Mouse (Mus musculus) gastrocnemius, postnatal 14 days (tissue): ENCODE measurements around the gene Isl2. TPM values are rescaled to one million over a fixed set of nuclear protein-coding genes. Genes with fewer than 3 reads are reported as not detected.

Experiments used
- DNase-seq: peaks from one replicate; pipeline ENCODE4 v3.0.0; 2021; ENCODE audit warnings: mixed read lengths
- intact Hi-C: fragments of 180-260 bp; cut with DNase I; formaldehyde crosslinking; loops from one replicate; pipeline ENCODE4 v1.15.1; 2025; ENCODE audit warnings: low total_unique reads
- long read RNA-seq, 2 experiments: library from polyadenylated mRNA; stranded (forward); transcript quantifications; one replicate each; pipeline ENCODE4 v2.0.0; 2021
- total RNA-seq, 2 experiments: library from RNA; stranded (reverse); gene quantifications; 2 replicates each; pipeline ENCODE4 v1.2.3; 2021

The Isl2 gene
- not detected for total RNA-seq
- long read RNA-seq, experiment 1 = 0 reads
- long read RNA-seq, experiment 2 = 0 reads

DNA sequence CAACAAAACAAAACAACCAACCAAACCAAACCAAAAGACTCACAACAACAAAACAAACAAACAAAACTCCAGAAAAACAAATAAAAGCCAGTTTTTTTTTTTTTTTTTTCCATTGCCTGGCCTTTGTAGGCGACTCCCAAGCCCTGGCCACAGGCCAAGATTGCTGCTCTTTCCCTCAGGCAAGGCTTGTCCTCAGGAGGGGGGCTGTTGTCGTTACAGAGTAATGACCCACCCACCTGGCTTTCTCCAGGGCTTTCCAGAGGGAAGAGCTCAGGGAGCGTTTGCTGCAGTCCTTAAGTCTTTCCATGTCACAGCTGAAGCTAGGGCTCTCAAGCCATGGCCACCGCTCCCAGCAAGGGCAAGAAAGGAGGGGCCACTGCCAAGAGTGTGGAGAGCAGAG, at the start of gene Isl2:
Gene Isl2 (plus strand): TSS at position 296 of the 400 bp plus-strand sequence.
- DNase-seq = no peak
- intact Hi-C loops = loop anchor here (10.0 kb wide), 2 partner anchors 74 to 386 kb away; no protein-coding TSS in a partner anchor

DNA sequence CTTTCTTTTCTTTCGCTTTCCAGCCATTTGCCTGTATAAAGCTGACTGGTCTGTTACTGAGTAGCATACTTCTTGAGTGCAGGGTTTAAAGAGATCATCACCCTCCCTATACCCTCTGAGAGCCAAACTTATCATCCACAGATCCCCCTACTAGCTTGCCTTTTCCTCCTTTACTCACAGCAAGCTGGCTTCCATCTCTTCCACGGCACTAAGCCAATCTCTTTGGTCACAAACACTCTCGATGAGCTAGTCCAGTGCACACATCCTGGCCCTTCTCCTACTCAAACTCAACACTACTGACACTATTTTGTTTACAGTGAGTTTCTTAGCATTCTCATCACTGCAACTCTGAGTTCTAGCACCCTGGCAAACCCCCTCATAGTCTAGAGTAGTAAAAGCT, 30.6 kb upstream of the Isl2 start:
- DNase-seq = peak; percentile 24
- intact Hi-C loops = no loop called here

DNA sequence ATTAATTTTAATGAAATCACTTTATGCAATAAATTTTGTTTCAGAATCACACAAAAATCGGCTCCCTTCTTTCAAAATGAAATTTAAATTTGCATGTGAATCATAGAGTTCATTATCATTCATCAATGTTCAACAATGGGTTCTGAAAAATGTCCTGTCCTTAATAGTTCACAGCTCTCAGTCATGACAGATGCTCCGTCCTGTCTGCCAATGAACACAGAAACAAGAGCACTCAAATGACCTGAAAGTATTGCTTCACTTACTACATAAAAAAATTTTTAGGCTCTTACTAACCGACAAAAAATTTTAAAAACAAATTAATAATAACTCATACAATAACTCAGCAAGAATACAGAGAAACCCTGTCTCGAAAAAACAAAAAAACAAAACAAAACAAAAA, 29.8 kb upstream of the Isl2 start:
- DNase-seq = no peak
- intact Hi-C loops = no loop called here

DNA sequence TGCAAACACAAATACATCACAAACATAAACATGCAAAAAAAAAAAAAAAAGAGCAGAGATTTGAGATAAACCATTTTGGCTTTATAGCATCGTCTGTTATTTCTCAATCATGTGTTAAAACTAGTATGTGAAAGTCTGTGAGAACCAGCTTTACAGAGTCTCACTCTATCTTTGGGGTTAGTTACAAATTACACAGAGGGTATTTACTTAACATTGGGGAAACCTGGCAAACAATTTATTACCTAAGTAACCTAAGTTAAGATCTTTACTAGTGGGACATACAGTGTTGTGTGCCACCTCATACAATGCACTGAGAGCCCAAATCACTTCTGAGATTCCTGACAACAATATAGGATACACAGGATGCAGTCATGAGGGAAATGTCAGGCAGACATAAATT, 28.7 kb upstream of the Isl2 start:
- intact Hi-C loops = no loop called here

DNA sequence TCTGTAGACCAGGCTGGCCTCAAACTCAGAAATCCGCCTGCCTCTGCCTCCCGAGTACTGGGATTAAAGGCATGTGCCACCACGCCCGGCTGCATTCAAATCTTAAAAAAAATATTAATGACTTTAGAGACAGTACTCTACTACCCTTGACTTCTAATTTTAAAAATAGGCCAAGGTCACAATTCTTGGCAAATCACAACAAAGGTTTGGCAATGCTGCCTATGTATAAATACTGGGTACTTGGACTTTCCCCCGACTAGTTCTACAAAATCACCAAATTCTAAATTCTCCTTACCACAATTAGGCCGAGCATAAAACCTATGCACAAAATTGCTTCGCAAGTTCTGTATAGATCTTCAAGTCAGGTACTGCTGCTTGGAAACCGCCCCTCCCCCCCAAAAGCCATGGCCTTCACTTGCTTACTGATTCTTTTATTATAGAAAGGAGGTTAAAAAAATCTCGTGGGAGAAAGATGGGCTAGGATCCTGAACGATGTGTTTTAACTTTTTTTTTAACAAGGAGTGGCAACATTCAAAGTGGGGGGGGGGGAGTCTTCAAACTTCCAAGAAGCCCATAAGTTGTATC, 27.7 kb upstream of the Isl2 start:
- no peak for DNase-seq
- intact Hi-C loops = no loop called here

More for the DNA sequence above, 28.7 kb upstream of the Isl2 start:
- DNase-seq = no peak

DNA sequence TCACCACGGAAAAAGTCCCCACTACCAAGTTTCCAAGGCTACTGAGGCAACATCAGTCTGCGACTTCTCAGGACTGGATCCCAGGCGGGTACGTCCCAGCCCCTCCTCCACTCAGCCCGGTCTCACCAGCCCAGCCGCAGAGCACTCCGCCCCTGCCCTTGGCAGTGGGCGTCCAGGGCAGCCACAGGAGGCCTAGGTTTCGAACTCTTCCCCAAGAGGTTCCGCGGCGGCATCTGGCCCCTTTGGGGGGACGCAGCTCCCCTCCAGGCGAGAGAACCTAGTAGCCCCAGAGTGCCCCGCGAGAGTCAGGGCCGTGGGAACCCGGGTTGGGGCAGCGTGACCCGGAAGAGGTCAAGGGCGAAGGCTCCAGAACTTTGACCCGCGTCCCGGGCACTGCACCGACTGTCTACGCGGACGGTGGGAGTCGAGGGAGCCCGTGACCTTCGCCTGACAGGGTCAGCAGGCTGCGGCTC, 26.9 kb upstream of the Isl2 start:
- DNase-seq = peak; percentile 66

DNA sequence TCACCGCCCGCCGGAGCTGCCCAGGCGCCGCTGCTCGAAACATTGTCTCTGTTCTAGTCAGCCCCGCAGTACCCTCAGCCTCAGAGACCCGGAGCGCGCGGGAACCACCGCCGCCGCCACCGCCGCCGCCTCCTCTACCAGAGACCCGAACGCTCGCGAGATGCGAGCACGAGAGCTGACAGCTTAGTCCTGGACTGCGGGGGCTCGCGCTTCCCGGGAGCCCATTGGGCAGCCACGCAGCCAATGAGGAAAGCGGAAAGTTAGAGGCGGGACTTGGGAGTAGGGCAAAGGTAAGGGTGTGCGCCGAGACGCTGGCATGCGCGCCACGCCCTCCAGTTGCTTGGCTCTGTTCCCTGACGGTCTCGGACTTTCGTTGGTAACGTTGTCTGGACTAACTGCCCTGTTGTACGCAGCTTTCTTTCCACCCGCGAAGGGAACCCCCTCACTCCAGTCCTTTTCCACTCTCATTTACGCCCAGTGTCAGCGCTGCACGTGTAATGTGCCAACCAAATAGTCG, 26.4 kb upstream of the Isl2 start, which contains the start of gene Etfa:
Gene Etfa (minus strand): TSS at position 217 of the 517 bp plus-strand sequence.
- intact Hi-C loops = no loop called here
- peak; percentile 95 for DNase-seq

More for the DNA sequence above, 26.9 kb upstream of the Isl2 start:
- intact Hi-C loops = no loop called here

DNA sequence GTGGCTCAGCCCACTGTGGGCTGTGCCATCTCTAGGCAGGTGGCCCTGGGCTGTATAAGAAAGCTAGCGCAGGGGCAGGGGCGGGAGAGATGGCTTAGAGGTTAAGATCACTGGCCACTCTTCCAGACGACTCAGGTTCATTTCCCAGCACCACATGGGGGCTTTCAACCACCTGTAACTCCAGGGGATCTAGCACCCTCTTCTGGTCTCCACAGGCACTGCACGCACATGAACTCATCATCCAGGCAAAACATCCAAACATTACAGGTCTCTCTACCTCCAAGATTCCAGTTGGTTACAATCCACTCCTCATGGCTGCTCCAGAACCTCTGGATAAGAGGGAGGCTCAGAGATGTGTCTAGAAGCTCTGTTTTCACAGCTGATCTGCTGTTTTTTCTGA, 12.8 kb upstream of the Isl2 start:
- DNase-seq = no peak
- intact Hi-C loops = no loop called here

DNA sequence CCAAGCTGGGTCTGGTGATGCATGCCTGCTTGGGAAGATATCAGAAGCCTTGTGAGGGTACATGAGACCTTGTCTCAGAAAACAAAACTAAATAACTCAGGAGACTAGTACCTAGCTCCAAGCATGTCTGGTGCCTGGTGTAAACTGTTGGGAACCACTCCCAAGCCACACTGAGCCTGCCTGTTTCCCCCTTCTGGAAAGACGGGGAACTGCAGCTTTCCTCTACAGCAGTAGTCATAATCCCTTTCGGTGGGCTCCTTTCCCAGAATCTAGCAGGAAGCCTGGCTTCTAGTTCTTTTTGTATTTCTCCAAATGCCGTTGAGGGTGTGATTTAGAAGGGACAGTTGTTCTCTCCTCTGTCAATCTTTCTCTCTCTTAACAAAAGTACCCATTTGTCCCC, 2.6 kb upstream of the Isl2 start:
- peak; percentile 63 for DNase-seq
- intact Hi-C loops = loop anchor here (10.0 kb wide), 2 partner anchors 71 to 389 kb away; no protein-coding TSS in a partner anchor

DNA sequence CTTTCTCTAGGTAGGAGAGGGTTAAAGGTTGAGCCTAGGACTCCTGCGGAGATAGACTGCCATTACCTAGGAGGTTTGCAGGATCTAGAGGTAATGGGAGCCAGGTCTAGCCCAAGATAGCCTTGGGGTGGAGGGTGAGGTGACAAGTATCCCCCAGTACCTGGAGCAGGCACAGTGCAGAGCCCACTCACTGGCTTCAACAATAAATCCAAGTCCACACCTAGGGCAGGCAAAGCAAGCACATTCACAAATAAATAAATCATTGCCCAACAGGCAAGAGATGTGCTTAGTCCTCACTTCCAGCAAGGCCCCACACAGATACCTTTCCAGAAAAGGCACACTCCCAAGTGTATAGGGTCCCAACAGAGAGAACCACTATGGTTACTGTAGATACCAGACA, 534 bp downstream of the Isl2 start:
- intact Hi-C loops = loop anchor here (10.0 kb wide), 2 partner anchors 74 to 386 kb away; no protein-coding TSS in a partner anchor
- DNase-seq = no peak

DNA sequence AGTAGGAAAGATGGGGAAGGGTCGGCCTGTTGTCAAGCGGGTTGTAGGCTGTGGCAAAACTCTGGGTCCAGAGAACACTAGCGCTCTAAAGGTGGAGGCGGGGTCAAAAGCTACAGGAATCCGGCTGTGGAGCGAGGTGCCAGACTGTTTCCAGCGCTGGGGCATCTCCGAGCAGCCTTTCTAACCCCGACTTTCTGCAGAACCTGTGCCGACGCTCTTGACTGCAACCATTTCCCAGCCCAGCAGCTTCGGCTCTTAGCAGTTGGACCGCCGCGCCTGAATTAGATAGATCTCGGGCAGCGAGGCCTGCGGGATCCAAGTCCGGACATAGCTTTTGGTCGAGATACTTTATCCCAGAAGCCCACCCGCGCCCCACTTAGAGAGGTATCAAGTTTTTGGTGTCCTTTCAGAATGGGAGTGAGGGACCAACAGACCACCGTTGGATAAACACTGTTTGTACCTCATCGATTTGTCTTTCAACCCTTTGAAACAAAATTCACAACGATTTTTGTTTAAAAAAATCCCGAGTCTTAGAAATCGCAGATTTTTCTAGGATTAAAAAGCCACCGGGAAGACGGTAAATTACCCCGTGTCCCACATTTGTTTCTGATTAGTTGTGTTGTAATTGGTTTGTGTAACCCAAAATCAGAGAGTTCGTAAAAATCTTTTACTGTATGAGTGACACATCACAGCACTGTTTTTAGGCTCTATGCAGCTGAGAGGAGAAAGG, 1.4 kb downstream of the Isl2 start:
- no peak for DNase-seq
- intact Hi-C loops = loop anchor here (10.0 kb wide), 2 partner anchors 75 to 385 kb away; no protein-coding TSS in a partner anchor

DNA sequence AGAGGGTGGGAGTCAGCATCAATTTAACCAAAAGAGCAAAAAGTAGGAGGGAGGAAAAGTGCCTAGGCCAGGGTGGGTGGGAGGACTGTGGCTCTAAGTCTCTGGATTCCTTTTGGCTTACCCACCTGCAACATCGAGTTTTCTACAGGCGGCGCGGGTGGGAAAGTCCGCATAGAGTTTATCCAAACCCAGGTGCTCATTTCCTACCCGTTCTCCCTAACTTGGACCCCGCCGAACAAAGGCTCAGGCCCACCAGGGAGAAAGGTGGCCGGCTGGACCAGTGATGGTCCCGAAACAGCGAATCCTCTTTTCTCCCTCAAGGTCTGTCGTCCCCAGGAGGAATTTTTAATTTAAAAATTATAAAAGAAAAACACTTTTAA, 1.9 kb downstream of the Isl2 start:
- DNase-seq = no peak
- intact Hi-C loops = no loop called here

DNA sequence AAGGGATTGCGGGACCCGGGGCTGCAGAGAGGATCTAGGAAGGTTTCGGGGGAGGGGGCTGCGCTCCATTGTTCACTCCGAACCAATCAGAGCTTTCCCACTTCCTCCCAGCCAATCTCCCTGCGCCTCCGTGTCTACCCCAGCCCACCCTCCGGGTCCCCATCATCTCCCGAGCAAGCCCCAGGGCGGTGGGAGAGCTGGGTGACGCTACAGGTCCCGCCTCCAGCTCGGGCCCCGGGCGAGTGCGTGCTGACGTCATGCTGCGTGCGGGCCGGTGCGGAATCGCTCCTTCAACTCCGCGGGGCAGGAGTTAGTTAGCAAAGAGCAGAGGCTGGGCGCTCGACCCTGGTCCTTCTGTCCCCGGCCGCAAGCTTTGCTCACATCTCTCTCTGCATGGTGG, 2.4 kb downstream of the Isl2 start:
- DNase-seq = peak; percentile 41
- intact Hi-C loops = no loop called here

DNA sequence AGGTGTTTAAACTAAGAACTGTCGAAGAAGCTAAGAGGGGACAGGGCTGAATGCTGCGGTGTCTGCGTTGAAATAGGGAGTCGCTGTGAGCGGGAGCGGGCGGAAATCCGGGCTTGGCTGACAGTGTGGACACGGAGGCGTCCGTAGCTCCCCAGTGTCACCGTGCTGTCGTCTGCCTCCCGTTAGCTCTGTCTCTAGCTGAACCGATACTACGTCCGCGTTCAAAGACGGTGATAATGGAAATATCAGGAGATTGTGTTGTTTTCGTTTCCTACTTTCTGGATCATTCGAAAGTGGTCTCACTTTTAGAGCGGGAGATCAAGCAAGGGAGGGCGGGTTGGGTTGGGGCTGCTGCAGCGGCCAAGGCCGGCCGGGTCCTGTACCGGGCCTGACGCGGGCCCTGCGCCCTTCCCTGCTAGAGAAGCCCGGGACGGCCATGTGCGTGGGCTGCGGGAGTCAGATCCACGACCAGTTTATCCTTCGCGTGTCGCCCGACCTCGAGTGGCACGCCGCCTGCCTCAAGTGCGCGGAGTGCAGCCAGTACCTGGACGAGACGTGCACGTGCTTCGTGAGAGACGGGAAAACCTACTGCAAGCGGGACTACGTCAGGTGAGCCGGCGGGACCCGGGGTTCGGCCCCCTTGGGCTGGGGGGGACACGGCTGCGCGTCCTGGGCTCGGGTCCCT, 3.4 kb downstream of the Isl2 start:
- intact Hi-C loops = no loop called here

DNA sequence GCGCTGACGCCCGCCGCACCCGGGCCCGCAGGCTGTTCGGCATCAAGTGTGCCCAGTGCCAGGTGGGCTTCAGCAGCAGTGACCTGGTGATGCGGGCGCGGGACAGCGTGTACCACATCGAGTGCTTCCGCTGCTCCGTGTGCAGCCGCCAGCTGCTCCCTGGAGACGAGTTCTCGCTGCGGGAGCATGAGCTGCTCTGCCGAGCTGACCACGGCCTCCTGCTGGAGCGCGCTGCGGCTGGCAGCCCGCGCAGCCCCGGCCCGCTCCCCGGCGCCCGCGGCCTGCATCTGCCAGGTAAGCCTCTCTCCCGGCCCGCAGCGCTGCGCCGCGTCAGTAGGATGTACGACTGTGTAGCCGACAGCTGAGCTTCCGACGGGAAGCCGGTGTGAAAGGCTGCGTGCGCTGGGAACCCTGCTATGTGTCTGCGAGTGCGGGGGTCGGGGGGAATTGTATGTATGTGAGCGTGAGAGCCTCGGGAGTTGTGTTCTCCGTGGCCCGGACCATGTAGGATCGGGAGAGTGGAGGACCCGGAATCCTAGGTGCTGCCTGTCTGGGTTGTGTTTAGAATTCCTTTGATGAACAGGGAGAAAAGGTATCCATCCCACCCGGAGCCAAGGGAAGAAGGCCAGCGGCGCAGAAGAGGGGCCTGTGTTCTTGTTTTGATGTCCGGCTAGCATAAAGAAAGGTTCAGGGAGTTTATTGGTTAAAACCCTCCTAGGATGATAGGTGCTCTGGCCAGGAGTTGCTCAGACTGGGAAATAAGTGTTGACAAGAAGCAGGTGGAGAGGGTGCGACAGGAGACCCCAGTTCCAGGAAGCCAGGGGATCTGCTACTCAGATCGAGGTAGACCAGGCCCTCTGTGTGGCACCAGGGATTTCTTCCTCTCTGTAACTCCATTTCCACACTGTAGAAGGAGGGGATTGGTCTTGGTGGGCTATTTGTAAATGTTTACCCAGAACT, 4.2 kb downstream of the Isl2 start:
- intact Hi-C loops = no loop called here
- DNase-seq = no peak

More for the DNA sequence above, 3.4 kb downstream of the Isl2 start:
- DNase-seq = no peak

DNA sequence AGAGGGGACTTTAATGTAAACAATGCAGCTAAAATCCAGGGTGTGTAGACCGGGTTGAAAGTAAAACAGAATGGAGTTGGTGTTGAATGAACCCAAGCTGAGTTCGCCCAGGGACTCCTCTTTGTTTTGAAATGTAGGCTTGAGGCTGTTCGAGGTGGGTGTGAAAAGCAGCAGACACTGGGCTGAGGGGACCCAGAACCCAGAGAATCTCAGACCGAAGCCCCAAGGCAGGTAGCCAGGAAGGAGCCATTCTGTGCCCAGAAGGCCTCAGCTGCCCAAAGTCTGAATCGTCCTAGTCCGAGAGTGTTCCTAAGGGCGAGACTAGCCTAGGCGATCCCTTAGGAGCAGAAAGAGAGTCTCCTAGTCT, 4.8 kb downstream of the Isl2 start:
- DNase-seq = no peak
- intact Hi-C loops = no loop called here

DNA sequence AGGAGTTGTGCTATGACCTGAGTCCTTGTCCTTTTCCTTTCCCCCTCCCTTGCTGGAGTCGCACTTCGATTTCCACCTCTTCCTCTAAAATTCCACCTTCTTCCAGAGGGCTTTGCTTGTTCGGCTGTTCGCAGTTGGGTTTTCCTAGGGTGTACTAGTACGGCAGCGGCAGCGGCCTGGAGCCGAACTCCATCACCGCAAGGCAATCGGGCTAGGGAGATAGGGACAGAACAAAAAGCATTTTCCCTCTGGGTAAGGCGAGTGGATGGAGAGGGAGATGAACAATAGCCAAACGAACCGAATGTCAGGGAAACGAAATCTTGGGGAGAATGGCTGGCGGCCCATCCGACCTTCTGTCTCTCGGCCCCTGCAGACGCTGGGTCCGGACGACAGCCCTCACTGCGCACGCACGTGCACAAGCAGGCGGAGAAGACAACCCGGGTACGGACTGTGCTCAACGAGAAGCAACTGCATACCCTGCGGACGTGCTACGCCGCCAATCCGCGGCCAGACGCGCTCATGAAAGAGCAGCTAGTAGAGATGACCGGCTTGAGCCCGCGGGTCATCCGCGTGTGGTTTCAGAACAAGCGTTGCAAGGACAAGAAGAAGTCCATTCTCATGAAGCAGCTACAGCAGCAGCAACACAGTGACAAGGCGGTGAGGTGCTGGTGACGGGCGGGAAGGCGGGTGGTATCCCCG, 5.4 kb downstream of the Isl2 start:
- DNase-seq = no peak
- intact Hi-C loops = no loop called here

DNA sequence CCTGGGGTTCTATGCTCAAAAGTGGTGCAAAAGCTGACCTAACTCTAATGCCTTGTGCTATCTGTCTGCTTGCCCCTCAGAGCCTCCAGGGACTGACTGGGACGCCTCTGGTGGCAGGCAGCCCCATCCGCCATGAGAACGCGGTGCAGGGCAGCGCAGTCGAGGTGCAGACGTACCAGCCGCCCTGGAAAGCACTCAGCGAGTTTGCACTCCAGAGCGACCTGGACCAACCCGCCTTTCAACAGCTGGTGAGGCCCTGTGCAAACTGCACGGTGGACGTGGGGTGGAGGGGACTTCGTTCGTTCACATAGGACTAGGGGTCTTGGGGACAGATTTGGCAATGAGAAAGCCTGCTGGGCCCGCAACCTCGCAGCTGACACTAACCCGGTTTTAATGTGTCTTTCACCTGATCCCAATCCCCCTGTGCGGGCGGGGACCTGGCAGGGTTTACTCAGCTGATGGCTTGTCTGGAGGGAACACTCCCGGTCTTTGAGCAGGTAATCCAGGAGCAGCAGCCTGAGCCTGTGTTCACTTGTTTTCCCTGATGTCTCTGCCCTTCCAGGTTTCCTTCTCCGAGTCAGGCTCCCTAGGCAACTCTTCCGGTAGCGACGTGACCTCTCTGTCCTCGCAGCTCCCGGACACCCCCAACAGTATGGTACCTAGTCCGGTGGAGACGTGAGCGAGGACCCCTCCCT, 6.5 kb downstream of the Isl2 start:
- intact Hi-C loops = no loop called here
- DNase-seq = no peak
